Mouse (Mus musculus) brown adipose tissue, adult 24 weeks (tissue): ENCODE measurements at regions not wholly inside any gene's neighbourhood (a gene's known extent, or its start where the extent isn't known, plus 50 kb on each side); places are given as distances from the start of the nearest gene placed in this dataset.

Experiments
- H3K27ac ChIP-seq: fragments of 200-500 bp; replicated peaks from 2 replicates; pipeline ENCODE4 v1.5.1; 2012; ENCODE audit warnings: low read depth, mild to moderate bottlenecking, low read length
- H3K4me1 ChIP-seq: fragments of 200-500 bp; 2 replicates; pipeline ENCODE4 v1.6.1; 2012; ENCODE audit warnings: low read length, mixed read lengths; ENCODE audit not compliant: control insufficient read depth, insufficient read depth, insufficient read length
- H3K4me3 ChIP-seq: fragments of 200-500 bp; 2 replicates; pipeline ENCODE4 v1.5.1; 2012; ENCODE audit warnings: low read depth, mild to moderate bottlenecking, low read length, moderate library complexity; ENCODE audit not compliant: insufficient read depth

- Histone ChIP-seq H3K4me3 (peak overlapping the region; percentile 32; the same call in 1 of the 2 replicates), H3K27ac (peak overlapping the region; percentile 76), H3K4me1 (peaks cover 39% of the 10 kb centered on the region)
Measured at GRCm38 (mm10) chr15:85654791-85655190, 72.5 kb upstream of the Wnt7b start.

- Histone ChIP-seq H3K27ac (peak overlapping the region; percentile 83), H3K4me3 (peak overlapping the region; percentile 11)
Measured at GRCm38 (mm10) chr15:85655751-85656167, 73.5 kb upstream of the Wnt7b start.

GRCm38 (mm10) chr15:85656852-85657251, 74.6 kb upstream of the Wnt7b start:
- Histone ChIP-seq H3K4me3 (peak overlapping the region; percentile 19), H3K4me1 (peaks cover 49% of the 10 kb centered on the region), H3K27ac (peak overlapping the region; percentile 99)

More at GRCm38 (mm10) chr15:85655751-85656167, 73.5 kb upstream of the Wnt7b start:
- peaks cover 42% of the 10 kb centered on the region for H3K4me1 ChIP-seq

GRCm38 (mm10) chr15:85657441-85657989, 75.2 kb upstream of the Wnt7b start:
- Histone ChIP-seq H3K4me1 (peaks cover 50% of the 10 kb centered on the region), H3K4me3 (peak overlapping the region; percentile 56), H3K27ac (peak overlapping the region; percentile 99)

GRCm38 (mm10) chr15:85658101-85658885, 76.0 kb upstream of the Wnt7b start:
- H3K4me3 ChIP-seq = peak overlapping the region; percentile 42
- H3K4me1 ChIP-seq = peaks cover 48% of the 10 kb centered on the region
- peak overlapping the region; percentile 86 for H3K27ac ChIP-seq

GRCm38 (mm10) chr15:85660528-85661392, 74.0 kb upstream of the Ppara start:
- Histone ChIP-seq H3K4me1 (peaks cover 51% of the 10 kb centered on the region), H3K27ac (peak overlapping the region; percentile 20; the same call in 1 of the 2 replicates), H3K4me3 (no peak overlapping the region)

- Histone ChIP-seq H3K4me3 (no peak overlapping the region), H3K4me1 (peaks cover 45% of the 10 kb centered on the region), H3K27ac (peak overlapping the region; percentile 10; the same call in 1 of the 2 replicates)
Measured at GRCm38 (mm10) chr15:85661393-85661690, 73.4 kb upstream of the Ppara start.

- Histone ChIP-seq H3K4me1 (peaks cover 48% of the 10 kb centered on the region), H3K27ac (no peak overlapping the region; the same call in 1 of the 2 replicates), H3K4me3 (no peak overlapping the region)
Measured at GRCm38 (mm10) chr15:85661771-85662170, 73.0 kb upstream of the Ppara start.

GRCm38 (mm10) chr15:85662271-85662670, 72.5 kb upstream of the Ppara start:
- Histone ChIP-seq H3K4me1 (peaks cover 44% of the 10 kb centered on the region), H3K27ac (peak overlapping the region; percentile 15), H3K4me3 (no peak overlapping the region)

- Histone ChIP-seq H3K4me1 (peaks cover 43% of the 10 kb centered on the region), H3K27ac (peak overlapping the region; percentile 15), H3K4me3 (no peak overlapping the region)
Measured at GRCm38 (mm10) chr15:85662673-85663072, 72.1 kb upstream of the Ppara start.

GRCm38 (mm10) chr15:85663757-85664431, 70.9 kb upstream of the Ppara start:
- peaks cover 36% of the 10 kb centered on the region for H3K4me1 ChIP-seq
- H3K4me3 ChIP-seq = peak overlapping the region; percentile 26; the same call in 1 of the 2 replicates
- H3K27ac ChIP-seq = peak overlapping the region; percentile 44

GRCm38 (mm10) chr15:85664432-85664828, 70.4 kb upstream of the Ppara start:
- Histone ChIP-seq H3K27ac (peak overlapping the region; percentile 44), H3K4me3 (peak overlapping the region; percentile 26; the same call in 1 of the 2 replicates), H3K4me1 (peaks cover 38% of the 10 kb centered on the region)

GRCm38 (mm10) chr15:85665181-85665821, 69.5 kb upstream of the Ppara start:
- Histone ChIP-seq H3K27ac (peak overlapping the region; percentile 79), H3K4me1 (peaks cover 38% of the 10 kb centered on the region), H3K4me3 (peak overlapping the region; percentile 43)

GRCm38 (mm10) chr15:85666496-85666895, 68.3 kb upstream of the Ppara start:
- Histone ChIP-seq H3K4me1 (peaks cover 28% of the 10 kb centered on the region), H3K4me3 (peak overlapping the region; percentile 51), H3K27ac (peak overlapping the region; percentile 88)
